Mouse (Mus musculus): ENCODE data around the gene Bap1. TPM values are rescaled to one million over a fixed set of nuclear protein-coding genes. Genes with fewer than 3 reads are reported as not detected.

Gene Bap1
- total RNA-seq, 2 experiments from 2014 or later, result 82.9 to 83.7 TPM

Other genes starting within 250 kb of the Bap1 start
- 100 to 1,000 TPM; 232 to 265 TPM for gene Spcs1, start 249.8 kb upstream of the Bap1 start, total RNA-seq (2021)
- gene Pbrm1, start 232.3 kb upstream of the Bap1 start, total RNA-seq (2021), result 10 to 100 TPM; 71.4 to 77.5 TPM
- 10 to 100 TPM; 85.6 to 98.0 TPM for gene Gnl3, start 232.3 kb upstream of the Bap1 start, total RNA-seq (2021)
- gene Smim4, start 122.5 kb upstream of the Bap1 start, total RNA-seq (2021), result 10 to 100 TPM; 62.0 to 76.4 TPM
- gene Nt5dc2, start 120.4 kb upstream of the Bap1 start, total RNA-seq (2021), result 10 to 100 TPM; 82.1 to 84.4 TPM
- 100 to 1,000 TPM in 1 of 2 experiments, 10 to 100 TPM in 1; 94.1 to 101 TPM for gene Stab1, start 82.8 kb upstream of the Bap1 start, total RNA-seq (2021)
- 10 to 100 TPM in 1 of 2 experiments, 1 to 10 TPM in 1; 5.0 to 13.9 TPM for gene Tnnc1, start 43.1 kb upstream of the Bap1 start, total RNA-seq (2021)
- 100 to 1,000 TPM; 496 to 522 TPM for gene Nisch, start 34.5 kb upstream of the Bap1 start, total RNA-seq (2021)
- gene Sema3g, start 33.6 kb upstream of the Bap1 start, total RNA-seq (2021), result 10 to 100 TPM; 12.6 to 20.0 TPM
- gene Phf7, start 133 bp upstream of the Bap1 start, total RNA-seq (2021), result 10 to 100 TPM; 12.4 to 12.6 TPM
- gene Dnah1, start 72.4 kb downstream of the Bap1 start, total RNA-seq (2021), result 1 to 10 TPM; 2.4 to 3.2 TPM
- gene Capn7, start 85.2 kb downstream of the Bap1 start, total RNA-seq (2021), result 10 to 100 TPM; 47.0 to 53.0 TPM
- 100 to 1,000 TPM; 136 to 140 TPM for gene Sh3bp5, start 184.6 kb downstream of the Bap1 start, total RNA-seq (2021)
- gene Eaf1, start 242.9 kb downstream of the Bap1 start, total RNA-seq (2021), result 10 to 100 TPM; 34.9 to 40.3 TPM
- 10 to 100 TPM; 36.3 to 40.2 TPM for gene Mettl6, start 243.6 kb downstream of the Bap1 start, total RNA-seq (2021)

Data from adrenal gland, postnatal 4 days (tissue).